Mouse (Mus musculus) myocyte (in vitro differentiated cells): ENCODE results near the gene Tmem91.

ENCODE experiments used
- CEBPB ChIP-seq: IDR thresholded peaks from 2 replicates; pipeline ENCODE4 v1.6.1; 2011; ENCODE audit warnings: mild to moderate bottlenecking, moderate library complexity; ENCODE audit not compliant: poor library complexity, insufficient read depth, severe bottlenecking
- MYOD1 ChIP-seq, 3 experiments: IDR thresholded peaks; one replicate each; pipeline ENCODE4 v1.6.1; 2011; ENCODE audit warnings: control low read depth in 2 of 3, low read depth in 2 of 3, mild to moderate bottlenecking in 2 of 3, moderate library complexity in 1 of 3; ENCODE audit not compliant: insufficient read length in 2 of 3, control insufficient read depth in 1 of 3
- POLR2A ChIP-seq: IDR thresholded peaks from one replicate; pipeline ENCODE4 v1.6.1; 2011; ENCODE audit warnings: low read depth, mild to moderate bottlenecking, control low read depth, moderate library complexity; ENCODE audit not compliant: insufficient read length
- USF1 ChIP-seq: IDR thresholded peaks from one replicate; pipeline ENCODE4 v1.6.1; 2011; ENCODE audit warnings: low read depth, mild to moderate bottlenecking, control low read depth, moderate library complexity

DNA sequence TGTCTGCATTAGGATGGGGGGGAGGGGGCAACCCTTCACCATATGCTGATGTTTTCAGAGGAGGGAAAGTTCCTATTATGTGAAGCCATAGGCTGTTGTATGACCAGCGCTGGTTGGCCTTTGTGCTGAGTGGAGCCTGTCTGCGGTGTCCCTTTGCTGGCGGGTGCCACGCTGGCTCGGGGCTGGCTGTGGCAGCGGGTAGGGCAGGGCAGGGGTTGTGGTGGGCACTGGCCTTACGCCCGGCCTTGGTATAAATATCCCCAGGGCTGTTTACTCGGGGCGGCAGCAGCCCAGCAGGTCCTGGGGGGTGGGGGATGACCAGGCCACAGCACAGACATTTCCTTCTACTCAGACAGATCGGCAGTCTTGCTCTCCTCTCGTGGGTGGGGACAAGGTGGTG, 35.0 kb upstream of the Tmem91 start:
- TF ChIP-seq USF1 (no peak), CEBPB (no peak), MYOD1 (IDR thresholded peaks at IDR 0.05; ENCODE audit: control insufficient read depth in 1 of 3, insufficient read length in 2 of 3, low read depth in 2 of 3) (peak in 1 of 3 experiments; percentile 63), POLR2A (peak; percentile 26)
